Mouse (Mus musculus) heart, embryonic 16.5 days (tissue): ENCODE results near the gene Tmem80. TPM values are rescaled to one million over a fixed set of nuclear protein-coding genes. Genes with fewer than 3 reads are reported as not detected.

Experiments
- ATAC-seq: fragments of 200-750 bp; cut with Nextera tagmentation; replicated peaks from 2 replicates; pipeline ENCODE4 v1.8.0; 2017; ENCODE audit warnings: moderate number of reproducible peaks; ENCODE audit not compliant: insufficient read depth, low FRiP score; ENCODE audit errors: extremely low read depth
- H3K27ac ChIP-seq: fragments of 300-500 bp; sonication (generic); 2 replicates; pipeline ENCODE4 v1.5.1; 2014; ENCODE audit warnings: mild to moderate bottlenecking, low read length, control low read depth, moderate library complexity
- H3K27me3 ChIP-seq: fragments of 300-500 bp; sonication (generic); 2 replicates; pipeline ENCODE4 v1.6.1; 2014; ENCODE audit warnings: low read length, mixed read lengths; ENCODE audit not compliant: control insufficient read depth, insufficient read depth
- H3K36me3 ChIP-seq: fragments of 300-500 bp; sonication (generic); 2 replicates; pipeline ENCODE4 v1.6.1; 2014; ENCODE audit not compliant: control insufficient read depth, insufficient read depth
- H3K4me1 ChIP-seq: fragments of 300-500 bp; sonication (generic); 2 replicates; pipeline ENCODE4 v1.6.1; 2014; ENCODE audit warnings: low read length, mixed read lengths; ENCODE audit not compliant: control insufficient read depth, insufficient read depth
- H3K4me2 ChIP-seq: fragments of 300-500 bp; sonication (generic); 2 replicates; pipeline ENCODE4 v1.6.1; 2014; ENCODE audit warnings: low read depth, mild to moderate bottlenecking, control low read depth, low read length
- H3K4me3 ChIP-seq: fragments of 300-500 bp; sonication (generic); 2 replicates; pipeline ENCODE4 v1.5.1; 2014; ENCODE audit warnings: mild to moderate bottlenecking, control low read depth, low read length
- H3K9ac ChIP-seq: fragments of 300-500 bp; sonication (generic); 2 replicates; pipeline ENCODE4 v1.6.1; 2014; ENCODE audit warnings: low read length, control low read depth
- H3K9me3 ChIP-seq: fragments of 300-500 bp; sonication (generic); replicated peaks from 2 replicates; pipeline ENCODE4 v1.6.1; 2016; ENCODE audit warnings: low read length; ENCODE audit not compliant: control insufficient read depth
- WGBS: fragments of 180-500 bp; shearing (Covaris S2); extraction: QIAGEN DNeasy Blood & Tissue Kit; methylation state at CpG from one replicate; pipeline ENCODE4 v1.1.7; 2014; 5-methylcytosine and 5-hydroxymethylcytosine counted together
- polyA plus RNA-seq: library from polyadenylated mRNA; unstranded; fragments of >200 nt; fragmentation: Nextera tagmentation; extraction: Ambion mirVana; gene quantifications from 2 replicates; pipeline ENCODE4 v1.2.1, GENCODE M21; 2015

Gene Tmem80
- polyA plus RNA-seq, 1 experiment from 2014 or later = 32.5 TPM

DNA sequence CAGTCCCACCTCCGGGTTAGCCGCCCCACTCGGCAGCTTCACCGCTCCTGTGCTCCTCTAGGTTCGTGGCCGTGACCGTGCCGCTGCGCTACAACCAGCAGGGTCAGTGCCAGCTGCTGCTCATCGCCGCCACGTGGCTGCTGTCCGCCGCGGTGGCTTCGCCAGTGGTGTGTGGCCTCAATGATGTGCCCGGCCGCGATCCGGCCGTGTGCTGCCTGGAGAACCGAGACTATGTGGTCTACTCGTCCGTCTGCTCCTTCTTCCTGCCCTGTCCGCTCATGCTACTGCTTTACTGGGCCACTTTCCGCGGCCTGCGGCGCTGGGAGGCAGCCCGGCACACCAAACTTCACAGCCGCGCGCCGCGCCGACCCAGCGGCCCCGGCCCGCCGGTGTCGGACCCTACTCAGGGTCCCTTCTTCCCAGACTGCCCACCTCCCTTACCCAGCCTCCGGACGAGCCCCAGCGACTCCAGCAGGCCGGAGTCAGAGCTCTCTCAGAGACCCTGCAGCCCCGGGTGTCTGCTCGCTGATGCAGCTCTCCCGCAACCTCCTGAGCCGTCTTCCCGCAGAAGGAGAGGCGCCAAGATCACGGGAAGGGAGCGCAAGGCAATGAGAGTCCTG lies 33.6 kb upstream of the Tmem80 start:
- Histone ChIP-seq H3K9me3 (no peaks in the 10 kb centered on the region), H3K9ac (peak overlapping the region; percentile 37), H3K27ac (no peak overlapping the region), H3K4me3 (peak overlapping the region; percentile 41), H3K4me2 (peak overlapping the region; percentile 62), H3K4me1 (peaks cover 18% of the 10 kb centered on the region), H3K36me3 (peaks cover 6% of the 10 kb centered on the region), H3K27me3 (peaks cover 47% of the 10 kb centered on the region)
- 2% methylated on average over 53 of the region's 53 CpGs for WGBS
- ATAC-seq = no peak

DNA sequence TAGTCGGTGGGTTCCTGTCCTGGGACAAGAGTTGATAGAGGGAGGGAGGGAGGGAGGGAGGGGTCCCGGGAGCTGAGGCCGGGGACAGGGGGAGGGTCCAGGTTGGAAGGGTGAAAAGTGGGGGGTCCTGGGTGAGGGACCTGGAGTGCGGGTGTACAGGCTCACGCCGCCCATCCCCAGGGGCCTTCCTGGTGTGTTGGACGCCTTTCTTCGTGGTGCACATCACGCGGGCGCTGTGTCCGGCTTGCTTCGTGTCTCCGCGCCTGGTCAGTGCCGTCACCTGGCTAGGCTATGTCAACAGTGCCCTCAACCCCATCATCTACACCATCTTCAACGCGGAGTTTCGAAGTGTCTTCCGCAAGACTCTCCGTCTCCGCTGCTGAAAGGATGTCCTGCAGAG lies 33.1 kb upstream of the Tmem80 start:
- H3K4me1 ChIP-seq = peaks cover 18% of the 10 kb centered on the region
- peaks cover 9% of the 10 kb centered on the region for H3K36me3 ChIP-seq
- 5% methylated on average over 22 of the region's 22 CpGs for WGBS
- H3K9me3 ChIP-seq = no peaks in the 10 kb centered on the region
- no peak for ATAC-seq
- peak overlapping the region; percentile 62 for H3K4me2 ChIP-seq
- no peak overlapping the region for H3K9ac ChIP-seq
- peak overlapping the region; percentile 41 for H3K4me3 ChIP-seq
- H3K27ac ChIP-seq = no peak overlapping the region
- peaks cover 47% of the 10 kb centered on the region for H3K27me3 ChIP-seq

- peaks cover 12% of the 10 kb centered on the region for H3K4me1 ChIP-seq
- H3K27me3 ChIP-seq = peaks cover 24% of the 10 kb centered on the region
- H3K36me3 ChIP-seq = peaks cover 23% of the 10 kb centered on the region
- no peak overlapping the region for H3K4me2 ChIP-seq
- no peaks in the 10 kb centered on the region for H3K9me3 ChIP-seq
- no peak for ATAC-seq
- WGBS = 70% methylated on average over 3 of the region's 3 CpGs
- H3K9ac ChIP-seq = no peak overlapping the region
- H3K4me3 ChIP-seq = no peak overlapping the region
- no peak overlapping the region for H3K27ac ChIP-seq
Measured at GRCm38 (mm10) chr7:141297926-141298650, 29.5 kb upstream of the Tmem80 start.

- Histone ChIP-seq H3K4me2 (no peak overlapping the region), H3K27me3 (peaks cover 15% of the 10 kb centered on the region), H3K4me3 (no peak overlapping the region), H3K9ac (no peak overlapping the region), H3K4me1 (0 out of 2 replicates have a peak, but pooled peaks cover 1% of the 10 kb centered on the region), H3K36me3 (peaks cover 29% of the 10 kb centered on the region), H3K27ac (no peak overlapping the region), H3K9me3 (no peaks in the 10 kb centered on the region)
- ATAC-seq = no peak
- 91% methylated on average over 8 of the region's 8 CpGs for WGBS
Measured at GRCm38 (mm10) chr7:141299175-141299574, 28.4 kb upstream of the Tmem80 start.

- Histone ChIP-seq H3K4me1 (no peaks in the 10 kb centered on the region), H3K36me3 (peaks cover 41% of the 10 kb centered on the region), H3K27me3 (no peaks in the 10 kb centered on the region), H3K4me2 (no peak overlapping the region), H3K9me3 (no peaks in the 10 kb centered on the region), H3K27ac (no peak overlapping the region), H3K4me3 (no peak overlapping the region), H3K9ac (no peak overlapping the region)
- WGBS = 96% methylated on average over 9 of the region's 9 CpGs
- ATAC-seq = no peak
Measured at GRCm38 (mm10) chr7:141301386-141301785, 26.2 kb upstream of the Tmem80 start.

DNA sequence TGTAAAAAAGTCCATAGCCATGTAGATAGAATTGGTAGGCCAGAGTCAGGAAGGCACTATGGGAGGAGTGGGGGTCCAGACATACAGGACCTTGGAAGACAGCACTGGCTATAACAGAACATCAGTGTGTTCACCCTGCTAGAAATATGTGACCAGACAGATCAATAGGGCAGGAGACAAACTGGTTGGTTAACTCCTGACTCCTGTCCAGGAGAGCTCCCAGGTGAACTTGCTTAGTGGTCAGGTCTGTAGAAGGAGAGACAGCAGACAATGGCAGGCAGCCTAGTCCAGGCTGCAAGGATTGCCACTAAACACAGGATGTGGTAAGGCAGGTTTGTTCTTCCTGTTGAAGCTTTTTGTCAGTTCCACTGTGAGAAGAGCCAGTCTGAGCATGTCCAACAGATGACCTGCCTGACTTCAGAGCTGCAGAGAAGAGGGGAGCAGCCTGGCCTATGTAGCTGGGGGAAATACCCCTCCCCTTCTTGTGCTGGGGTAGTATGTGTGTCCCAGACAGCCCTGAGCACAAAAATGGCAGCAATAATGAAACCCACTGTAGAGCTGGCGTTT lies 24.8 kb upstream of the Tmem80 start:
- WGBS = 75% methylated on average over 1 of the region's 1 CpGs
- H3K27ac ChIP-seq = no peak overlapping the region
- H3K9me3 ChIP-seq = no peaks in the 10 kb centered on the region
- H3K9ac ChIP-seq = no peak overlapping the region
- H3K4me1 ChIP-seq = no peaks in the 10 kb centered on the region
- H3K4me2 ChIP-seq = no peak overlapping the region
- H3K4me3 ChIP-seq = no peak overlapping the region
- peaks cover 47% of the 10 kb centered on the region for H3K36me3 ChIP-seq
- 0 out of 2 replicates have a peak, but pooled peaks have one; percentile 6 for ATAC-seq
- no peaks in the 10 kb centered on the region for H3K27me3 ChIP-seq

DNA sequence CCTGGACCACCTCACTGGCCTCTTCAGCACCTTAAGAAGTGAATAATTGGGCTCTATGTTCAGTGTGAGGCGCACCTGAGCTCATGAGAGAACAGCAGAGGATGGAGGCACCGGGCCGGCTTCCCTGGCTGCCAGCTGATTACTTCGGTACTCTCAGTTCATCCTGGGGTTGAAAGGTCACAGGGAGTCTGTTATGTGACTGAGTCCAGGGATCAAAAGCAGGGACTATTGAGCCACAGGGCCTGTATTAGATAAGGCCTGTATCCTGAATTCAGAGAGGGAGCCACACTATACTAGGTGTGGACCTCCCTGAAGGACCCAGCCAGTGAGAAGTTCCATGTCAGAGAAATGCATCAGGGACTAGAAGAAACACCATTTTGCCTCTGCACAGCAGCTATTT lies 23.0 kb upstream of the Tmem80 start:
- H3K9me3 ChIP-seq = no peaks in the 10 kb centered on the region
- H3K27ac ChIP-seq = no peak overlapping the region
- H3K4me1 ChIP-seq = no peaks in the 10 kb centered on the region
- H3K36me3 ChIP-seq = peaks cover 54% of the 10 kb centered on the region
- H3K4me2 ChIP-seq = no peak overlapping the region
- H3K4me3 ChIP-seq = no peak overlapping the region
- H3K27me3 ChIP-seq = no peaks in the 10 kb centered on the region
- H3K9ac ChIP-seq = no peak overlapping the region
- no peak for ATAC-seq
- 88% methylated on average over 4 of the region's 4 CpGs for WGBS

- H3K4me1 ChIP-seq = no peaks in the 10 kb centered on the region
- WGBS = 85% methylated on average over 2 of the region's 2 CpGs
- no peak overlapping the region for H3K4me2 ChIP-seq
- no peak overlapping the region for H3K27ac ChIP-seq
- H3K36me3 ChIP-seq = peaks cover 61% of the 10 kb centered on the region
- no peaks in the 10 kb centered on the region for H3K27me3 ChIP-seq
- no peak overlapping the region for H3K9ac ChIP-seq
- no peak overlapping the region for H3K4me3 ChIP-seq
- no peak for ATAC-seq
- no peaks in the 10 kb centered on the region for H3K9me3 ChIP-seq
Measured at GRCm38 (mm10) chr7:141314416-141314815, 13.1 kb upstream of the Tmem80 start.

DNA sequence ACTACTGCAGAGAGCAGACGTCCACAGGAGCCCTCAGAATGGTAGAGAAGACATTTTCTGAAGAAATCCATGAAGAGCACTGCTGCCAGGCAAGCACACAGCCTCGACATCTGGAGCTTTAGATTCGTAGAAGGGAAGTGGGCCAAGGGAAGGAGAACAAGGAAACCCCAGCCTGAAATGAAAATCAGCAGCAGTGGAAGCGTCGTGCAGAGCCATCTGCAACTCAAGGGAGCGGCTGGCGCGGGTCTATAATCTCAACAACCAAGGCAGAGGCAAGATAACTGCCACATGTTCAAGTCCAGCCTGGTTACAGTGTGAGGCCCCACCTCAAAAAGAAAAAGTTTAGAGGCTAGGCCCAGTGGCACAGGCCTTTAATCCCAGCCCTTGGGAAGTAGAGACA lies 12.5 kb upstream of the Tmem80 start:
- WGBS = 81% methylated on average over 8 of the region's 8 CpGs
- Histone ChIP-seq H3K36me3 (peaks cover 63% of the 10 kb centered on the region), H3K9ac (no peak overlapping the region), H3K27ac (no peak overlapping the region), H3K4me3 (no peak overlapping the region), H3K4me2 (no peak overlapping the region), H3K27me3 (no peaks in the 10 kb centered on the region), H3K4me1 (no peaks in the 10 kb centered on the region), H3K9me3 (no peaks in the 10 kb centered on the region)
- ATAC-seq = no peak
